Mouse (Mus musculus) gastrocnemius, postnatal 25 days (tissue): ENCODE data around the gene Gm20816. TPM values are rescaled to one million over a fixed set of nuclear protein-coding genes. Genes with fewer than 3 reads are reported as not detected.
"Not testable (repeated sequence)": the region's sequence is repeated elsewhere in the genome, so short reads cannot be mapped to it uniquely, and the experiment has no call there.

Experiments
- DNase-seq: peaks from one replicate; pipeline ENCODE4 v3.0.0; 2022
- long read RNA-seq, 2 experiments: library from polyadenylated mRNA; stranded (forward); transcript quantifications; one replicate each; pipeline ENCODE4 v2.0.0; 2021
- total RNA-seq, 2 experiments: library from RNA; stranded (reverse); gene quantifications; 1 replicate in 1 of 2; 2 replicates in 1 of 2; pipeline ENCODE4 v1.2.3; 2021

Gene Gm20816
- total RNA-seq: not detected
- long read RNA-seq, experiment 1: 0 reads
- long read RNA-seq, experiment 2: 0 reads

- DNase-seq: not testable (repeated sequence)
These were observed at the start of gene Gm20816 for GRCm38 (mm10) chrY:68537655-68538054. TSS of gene Gm20816 (plus strand) at chrY:68537955.

Other genes with a start within 250 kb of the Gm20816 start
- gene Gm20937, start 243.1 kb upstream of the Gm20816 start, total RNA-seq: not detected